Mouse (Mus musculus): Measurements from ENCODE around the gene Crybg1. TPM values are rescaled to one million over a fixed set of nuclear protein-coding genes. Genes with fewer than 3 reads are reported as not detected.
A peak's percentile ranks its signal among the peaks of the same experiment; 100 is the strongest.

The Crybg1 gene
- total RNA-seq, 1 experiment = 2.5 TPM

- Histone ChIP-seq H3K4me1 (ENCODE audit: control insufficient read depth in 2 of 2, insufficient read depth in 2 of 2, low read length in 2 of 2, poor library complexity in 1 of 2) (peaks cover 0 to 4% of the 10 kb centered on the region in 2 experiments; a peak in 1 of 4 replicates), H3K9me3 (ENCODE audit: control insufficient read depth, insufficient read depth, low read depth, low read length) (no peaks in the 10 kb centered on the region), H3K36me3 (ENCODE audit: control insufficient read depth, insufficient read depth, low read length, poor library complexity, severe bottlenecking) (peaks cover 6% of the 10 kb centered on the region; the same call in 1 of the 2 replicates), H3K9ac (ENCODE audit: insufficient read depth, low read depth, low read length, poor library complexity, severe bottlenecking) (0 out of 2 replicates have a peak overlapping the region, but pooled peaks have one; percentile 37), H3K27ac (ENCODE audit: insufficient read depth, low read depth, low read length, poor library complexity, severe bottlenecking) (no peak overlapping the region), H3K4me3 (ENCODE audit: insufficient read depth in 1 of 2, low read depth in 1 of 2, low read length in 2 of 2, poor library complexity in 1 of 2, severe bottlenecking in 1 of 2) (no peak overlapping the region)
- no peak for DNase-seq (ENCODE audit: low read depth, low spot score)
- TF ChIP-seq CHD2 (IDR thresholded peaks at IDR 0.05; ENCODE audit: low read depth, low read length) (no peak), HCFC1 (IDR thresholded peaks at IDR 0.05; ENCODE audit: borderline replicate concordance, insufficient read depth, low read length) (no peak), ZNF384 (IDR thresholded peaks at IDR 0.05; ENCODE audit: low read depth, low read length) (no peak), MAFK (IDR thresholded peaks at IDR 0.05; ENCODE audit: insufficient read depth, low read depth, low read length) (no peak), ZC3H11A (IDR thresholded peaks at IDR 0.05; ENCODE audit: borderline replicate concordance, low read depth, low read length) (no peak)
- in situ Hi-C loops (cut with MboI; ENCODE audit: low sequenced_read_pairs in 2 of 2, unreplicated experiment in 2 of 2) = loop anchor here in 1 of 2 experiments (25.0 kb wide), 1 partner anchor 323 kb away; the partner anchor contains the start of gene Cd24a
Observed at GRCm38 (mm10) chr10:43910032-43910872, 238.4 kb downstream of the Crybg1 start.

- DNase-seq (ENCODE audit: low read depth, low spot score) = no peak
- no peak overlapping the region for H3K27ac ChIP-seq (ENCODE audit: insufficient read depth, low read depth, low read length, poor library complexity, severe bottlenecking)
- peaks cover 2 to 3% of the 10 kb centered on the region in 2 experiments; a peak in 2 of 4 replicates for H3K4me1 ChIP-seq (ENCODE audit: control insufficient read depth in 2 of 2, insufficient read depth in 2 of 2, low read length in 2 of 2, poor library complexity in 1 of 2)
- no peaks in the 10 kb centered on the region for H3K9me3 ChIP-seq (ENCODE audit: control insufficient read depth, insufficient read depth, low read depth, low read length)
- H3K4me3 ChIP-seq (ENCODE audit: insufficient read depth in 1 of 2, low read depth in 1 of 2, low read length in 2 of 2, poor library complexity in 1 of 2, severe bottlenecking in 1 of 2) = no peak overlapping the region
- H3K9ac ChIP-seq (ENCODE audit: insufficient read depth, low read depth, low read length, poor library complexity, severe bottlenecking) = no peak overlapping the region
- H3K36me3 ChIP-seq (ENCODE audit: control insufficient read depth, insufficient read depth, low read length, poor library complexity, severe bottlenecking) = no peaks in the 10 kb centered on the region
- no peak for TF ChIP-seq ZNF384 (IDR thresholded peaks at IDR 0.05; ENCODE audit: low read depth, low read length)
- no peak for TF ChIP-seq ZC3H11A (IDR thresholded peaks at IDR 0.05; ENCODE audit: borderline replicate concordance, low read depth, low read length)
- TF ChIP-seq MAFK (IDR thresholded peaks at IDR 0.05; ENCODE audit: insufficient read depth, low read depth, low read length) = no peak
- no peak for TF ChIP-seq HCFC1 (IDR thresholded peaks at IDR 0.05; ENCODE audit: borderline replicate concordance, insufficient read depth, low read length)
- TF ChIP-seq CHD2 (IDR thresholded peaks at IDR 0.05; ENCODE audit: low read depth, low read length) = no peak
- in situ Hi-C loops (cut with MboI; ENCODE audit: low sequenced_read_pairs in 2 of 2, unreplicated experiment in 2 of 2) = loop anchor here in 1 of 2 experiments (25.0 kb wide), 1 partner anchor 317 kb away; the partner anchor contains the start of gene Cd24a
Observed at GRCm38 (mm10) chr10:43904569-43904968, 244.1 kb downstream of the Crybg1 start.

GRCm38 (mm10) chr10:43901578-43902194, 247.0 kb downstream of the Crybg1 start, which contains the start of the genes Qrsl1 and Rtn4ip1:
Qrsl1 (minus strand) TSS chr10:43901745.
Rtn4ip1 (plus strand) TSS chr10:43901807.
- peak; percentile 83 for DNase-seq (ENCODE audit: low read depth, low spot score)
- Histone ChIP-seq H3K27ac (ENCODE audit: insufficient read depth, low read depth, low read length, poor library complexity, severe bottlenecking) (peak within 1 kb of the TSS; percentile 87), H3K4me1 (ENCODE audit: control insufficient read depth in 2 of 2, insufficient read depth in 2 of 2, low read length in 2 of 2, poor library complexity in 1 of 2) (peaks cover 2 to 3% of the 10 kb centered on the region in 2 experiments; a peak in 2 of 4 replicates), H3K4me3 (ENCODE audit: insufficient read depth in 1 of 2, low read depth in 1 of 2, low read length in 2 of 2, poor library complexity in 1 of 2, severe bottlenecking in 1 of 2) (peak within 1 kb of the TSS; percentile 96 to 99), H3K9ac (ENCODE audit: insufficient read depth, low read depth, low read length, poor library complexity, severe bottlenecking) (peak within 1 kb of the TSS; percentile 98), H3K36me3 (ENCODE audit: control insufficient read depth, insufficient read depth, low read length, poor library complexity, severe bottlenecking) (0 out of 2 replicates have a peak, but pooled peaks cover 2% of the 10 kb centered on the region), H3K9me3 (ENCODE audit: control insufficient read depth, insufficient read depth, low read depth, low read length) (no peaks in the 10 kb centered on the region)
- no peak for TF ChIP-seq MAFK (IDR thresholded peaks at IDR 0.05; ENCODE audit: insufficient read depth, low read depth, low read length)
- peak; percentile 78 for TF ChIP-seq CHD2 (IDR thresholded peaks at IDR 0.05; ENCODE audit: low read depth, low read length)
- peak; percentile 7; the same call in 1 of the 2 replicates for TF ChIP-seq ZC3H11A (IDR thresholded peaks at IDR 0.05; ENCODE audit: borderline replicate concordance, low read depth, low read length)
- TF ChIP-seq ZNF384 (IDR thresholded peaks at IDR 0.05; ENCODE audit: low read depth, low read length) = no peak
- TF ChIP-seq HCFC1 (IDR thresholded peaks at IDR 0.05; ENCODE audit: borderline replicate concordance, insufficient read depth, low read length) = peak; percentile 75
- in situ Hi-C loops (cut with MboI; ENCODE audit: low sequenced_read_pairs in 2 of 2, unreplicated experiment in 2 of 2) = loop anchor here in 1 of 2 experiments (25.0 kb wide), 1 partner anchor 314 kb away; the partner anchor contains the start of gene Cd24a

GRCm38 (mm10) chr10:43900883-43901570, 247.6 kb downstream of the Crybg1 start:
- Histone ChIP-seq H3K4me3 (ENCODE audit: insufficient read depth in 1 of 2, low read depth in 1 of 2, low read length in 2 of 2, poor library complexity in 1 of 2, severe bottlenecking in 1 of 2) (peak overlapping the region; percentile 96 to 99), H3K27ac (ENCODE audit: insufficient read depth, low read depth, low read length, poor library complexity, severe bottlenecking) (peak overlapping the region; percentile 79), H3K36me3 (ENCODE audit: control insufficient read depth, insufficient read depth, low read length, poor library complexity, severe bottlenecking) (0 out of 2 replicates have a peak, but pooled peaks cover 2% of the 10 kb centered on the region), H3K9me3 (ENCODE audit: control insufficient read depth, insufficient read depth, low read depth, low read length) (no peaks in the 10 kb centered on the region), H3K9ac (ENCODE audit: insufficient read depth, low read depth, low read length, poor library complexity, severe bottlenecking) (peak overlapping the region; percentile 95), H3K4me1 (ENCODE audit: control insufficient read depth in 2 of 2, insufficient read depth in 2 of 2, low read length in 2 of 2, poor library complexity in 1 of 2) (peaks cover 2 to 5% of the 10 kb centered on the region in 2 experiments; a peak in 2 of 4 replicates)
- TF ChIP-seq CHD2 (IDR thresholded peaks at IDR 0.05; ENCODE audit: low read depth, low read length) (no peak), HCFC1 (IDR thresholded peaks at IDR 0.05; ENCODE audit: borderline replicate concordance, insufficient read depth, low read length) (no peak), ZC3H11A (IDR thresholded peaks at IDR 0.05; ENCODE audit: borderline replicate concordance, low read depth, low read length) (no peak), ZNF384 (IDR thresholded peaks at IDR 0.05; ENCODE audit: low read depth, low read length) (no peak), MAFK (IDR thresholded peaks at IDR 0.05; ENCODE audit: insufficient read depth, low read depth, low read length) (no peak)
- peak; percentile 37 for DNase-seq (ENCODE audit: low read depth, low spot score)
- in situ Hi-C loops (cut with MboI; ENCODE audit: low sequenced_read_pairs in 2 of 2, unreplicated experiment in 2 of 2) = loop anchor here in 1 of 2 experiments (25.0 kb wide), 1 partner anchor 314 kb away; the partner anchor contains the start of gene Cd24a
